Mouse (Mus musculus) erythroblast, embryonic 14.5 days (primary cell): ENCODE measurements around the gene Npffr2.

Source experiments
- GATA1 ChIP-seq: IDR thresholded peaks from 2 replicates; pipeline ENCODE4 v1.6.1; 2012; ENCODE audit warnings: low read length, inconsistent platforms, mixed read lengths
- TAL1 ChIP-seq: IDR thresholded peaks from 3 replicates; pipeline ENCODE4 v1.6.1; 2012; ENCODE audit warnings: low read length, inconsistent platforms, mixed read lengths

DNA sequence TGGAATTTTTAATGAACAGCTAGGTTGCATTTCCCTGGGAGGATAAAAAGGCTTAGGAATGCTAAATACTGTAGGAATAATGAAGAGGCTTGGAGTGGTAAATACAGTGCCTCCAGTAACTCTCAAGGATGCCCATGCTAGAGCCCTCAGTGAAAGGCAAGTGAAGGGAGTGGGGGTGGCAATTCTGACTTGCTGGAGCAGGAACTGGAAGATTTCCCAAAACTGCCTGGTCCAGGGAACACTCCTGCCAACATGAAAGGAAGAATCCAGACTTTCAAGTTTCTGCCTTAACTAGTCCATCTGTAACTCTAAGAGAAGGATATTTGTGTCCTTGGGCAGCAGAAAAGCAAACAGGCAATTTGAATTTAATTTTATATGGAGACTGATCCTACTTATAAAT lies 34.2 kb downstream of the Npffr2 start:
- no peak for TF ChIP-seq TAL1
- TF ChIP-seq GATA1: no peak
